Mouse (Mus musculus): Measurements from ENCODE around the gene Shmt2.

Shmt2 gene

GRCm38 (mm10) chr10:127510895-127511617 lies 11.2 kb downstream of the Shmt2 start:
- ChIA-PET POLR2A (interaction anchor here in 3 of 4 experiments (0.6 to 18.5 kb wide), 16 partner anchors 10 to 1055 kb away, joined by 3 to 470 read pairs (median 4); partner anchors contain the start of genes Shmt2 (in 3 of the 3), Lrp1 (in 1 of the 3), Nab2 (in 1 of the 3) and Nxph4 (in 1 of the 3)), CTCF (interaction anchor here (0.6 to 20.7 kb wide), 21 partner anchors 10 to 785 kb away, joined by 3 to 811 read pairs (median 6); partner anchors contain the start of genes Shmt2 (in 2 of the 4), Arhgap9 (in 1 of the 4), Lrp1 (in 1 of the 4) and Nab2 (in 1 of the 4))

- POLR2A ChIA-PET: interaction anchor here (0.6 to 18.5 kb wide), 32 partner anchors 7 to 1056 kb away, joined by 3 to 470 read pairs (median 4); partner anchors contain the start of genes Shmt2 (in 3 of the 4), Lrp1 (in 1 of the 4), Nab2 (in 1 of the 4) and Nxph4 (in 1 of the 4)
- CTCF ChIA-PET: interaction anchor here (0.6 to 20.7 kb wide), 54 partner anchors 8 to 583 kb away, joined by 3 to 811 read pairs (median 6); partner anchors contain the start of genes Shmt2 (in 3 of the 4), Lrp1 (in 1 of the 4), Nxph4 (in 1 of the 4) and Os9 (in 1 of the 4)
Observed at GRCm38 (mm10) chr10:127509837-127510701, 12.2 kb downstream of the Shmt2 start.

GRCm38 (mm10) chr10:127509051-127509836 lies 13.0 kb downstream of the Shmt2 start:
- CTCF ChIA-PET: interaction anchor here (0.6 to 20.7 kb wide), 76 partner anchors 9 to 584 kb away, joined by 3 to 811 read pairs (median 4); partner anchors contain the start of genes Shmt2 (in 3 of the 4), Lrp1 (in 1 of the 4), Nab2 (in 1 of the 4) and Nxph4 (in 1 of the 4)

GRCm38 (mm10) chr10:127508239-127508638 lies 14.0 kb downstream of the Shmt2 start:
- ChIA-PET CTCF (interaction anchor here (0.5 to 20.7 kb wide), 85 partner anchors 8 to 1713 kb away, joined by 3 to 811 read pairs (median 5); partner anchors contain the start of genes Shmt2 (in 3 of the 4), Lrp1 (in 2 of the 4), B4galnt1 (in 1 of the 4) and Coq10a (in 1 of the 4)), POLR2A (interaction anchor here in 3 of 4 experiments (0.6 to 18.5 kb wide), 25 partner anchors 9 to 217 kb away, joined by 3 to 470 read pairs (median 4); partner anchors contain the start of genes Shmt2 (in 2 of the 3) and Nxph4 (in 1 of the 3))

More at GRCm38 (mm10) chr10:127509051-127509836, 13.0 kb downstream of the Shmt2 start:
- POLR2A ChIA-PET: interaction anchor here (0.6 to 18.5 kb wide), 42 partner anchors 8 to 584 kb away, joined by 3 to 470 read pairs (median 3); partner anchors contain the start of genes Shmt2 (in 3 of the 4), Nab2 (in 1 of the 4), Nxph4 (in 1 of the 4) and Stat6 (in 1 of the 4)

GRCm38 (mm10) chr10:127500894-127501893 lies 21.1 kb downstream of the Shmt2 start, which contains the start of gene Stac3:
Gene Stac3 (plus strand): TSS chr10:127501686.
- ChIA-PET POLR2A (interaction anchor here in 3 of 4 experiments (0.5 to 1.4 kb wide), 11 partner anchors 8 to 562 kb away, joined by 3 to 11 read pairs (median 4); partner anchors contain the start of gene Shmt2 (in 1 of the 3)), CTCF (interaction anchor here in 3 of 4 experiments (0.6 to 2.5 kb wide), 7 partner anchors 11 to 335 kb away, joined by 3 to 9 read pairs (median 8); no protein-coding TSS in a partner anchor)

- ChIA-PET CTCF (interaction anchor here in 2 of 4 experiments (1.2 to 2.5 kb wide), 4 partner anchors 9 to 37 kb away, joined by 6 to 9 read pairs (median 7); no protein-coding TSS in a partner anchor), POLR2A (interaction anchor here in 3 of 4 experiments (0.6 to 1.0 kb wide), 5 partner anchors 9 to 449 kb away, joined by 3 to 7 read pairs (median 3); no protein-coding TSS in a partner anchor)
Observed at GRCm38 (mm10) chr10:127500042-127500441, 22.2 kb downstream of the Shmt2 start.

GRCm38 (mm10) chr10:127499516-127499915 lies 22.7 kb downstream of the Shmt2 start:
- POLR2A ChIA-PET: interaction anchor here in 1 of 4 experiments (0.8 kb wide), 1 partner anchor 78 kb away, joined by 3 read pairs; no protein-coding TSS in a partner anchor
- CTCF ChIA-PET: interaction anchor here in 2 of 4 experiments (1.2 to 1.9 kb wide), 3 partner anchors 9 to 38 kb away, joined by 4 to 8 read pairs (median 6); no protein-coding TSS in a partner anchor

- CTCF ChIA-PET: interaction anchor here in 3 of 4 experiments (0.5 to 1.8 kb wide), 7 partner anchors 13 to 502 kb away, joined by 3 to 11 read pairs (median 3); no protein-coding TSS in a partner anchor
- POLR2A ChIA-PET: interaction anchor here in 1 of 4 experiments (1.2 kb wide), 1 partner anchor 13 kb away, joined by 4 read pairs; no protein-coding TSS in a partner anchor
Observed at GRCm38 (mm10) chr10:127496156-127496555, 26.1 kb downstream of the Shmt2 start.

- CTCF ChIA-PET: interaction anchor here in 2 of 4 experiments (1.2 to 3.2 kb wide), 2 partner anchors 13 to 64 kb away, joined by 3 to 12 read pairs; no protein-coding TSS in a partner anchor
- POLR2A ChIA-PET: interaction anchor here in 2 of 4 experiments (0.6 to 1.8 kb wide), 3 partner anchors 11 to 45 kb away, joined by 3 to 5 read pairs (median 4); no protein-coding TSS in a partner anchor
Observed at GRCm38 (mm10) chr10:127492118-127492517, 30.1 kb downstream of the Shmt2 start.

GRCm38 (mm10) chr10:127491128-127491512 lies 31.1 kb downstream of the Shmt2 start:
- ChIA-PET CTCF (interaction anchor here in 3 of 4 experiments (0.6 to 3.2 kb wide), 8 partner anchors 9 to 65 kb away, joined by 3 to 12 read pairs (median 3); no protein-coding TSS in a partner anchor), POLR2A (interaction anchor here in 2 of 4 experiments (1.0 to 1.8 kb wide), 7 partner anchors 9 to 171 kb away, joined by 3 to 4 read pairs (median 3); partner anchors contain the start of gene Lrp1 (in 1 of the 2))

GRCm38 (mm10) chr10:127490160-127491127 lies 31.8 kb downstream of the Shmt2 start:
- ChIA-PET POLR2A (interaction anchor here in 2 of 4 experiments (1.2 to 1.8 kb wide), 7 partner anchors 9 to 172 kb away, joined by 3 to 4 read pairs (median 4); partner anchors contain the start of gene Lrp1 (in 1 of the 2)), CTCF (interaction anchor here in 3 of 4 experiments (0.6 to 3.2 kb wide), 8 partner anchors 9 to 47 kb away, joined by 3 to 12 read pairs (median 3); partner anchors contain the start of gene Stac3 (in 1 of the 3))

- ChIA-PET CTCF (interaction anchor here in 1 of 4 experiments (1.3 kb wide), 1 partner anchor 10 kb away, joined by 3 read pairs; no protein-coding TSS in a partner anchor), POLR2A (no interaction called here)
Observed at GRCm38 (mm10) chr10:127488856-127489255, 33.4 kb downstream of the Shmt2 start.

- ChIA-PET CTCF (interaction anchor here in 1 of 4 experiments (1.1 kb wide), 1 partner anchor 27 kb away, joined by 3 read pairs; no protein-coding TSS in a partner anchor), POLR2A (interaction anchor here in 2 of 4 experiments (0.6 to 0.7 kb wide), 2 partner anchors 10 to 584 kb away, joined by 3 to 7 read pairs; no protein-coding TSS in a partner anchor)
Observed at GRCm38 (mm10) chr10:127485235-127485634, 37.0 kb downstream of the Shmt2 start.

All from embryonic stem cell, embryonic (primary cell).